Comparison of ENCODE assay signal across 17 mouse cellular contexts in genomic region chr11:51946144-51946543, GRCm38 (mm10). TPM values are rescaled to one million over a fixed set of nuclear protein-coding genes. Genes with fewer than 3 reads are reported as not detected.
DNase-seq lines count a peak whose midpoint lies in the region; ATAC-seq and TF ChIP-seq lines count a peak whose summit lies in the region.
"Had no signal": no experiment of that assay in that cellular context is flagged by ENCODE, and none has a peak within 500 bp of the region (broad histone marks: within the 10 kb centered on the region; RNA-seq: fewer than 3 reads in every experiment).

No protein-coding gene starts in this region.

- no peak overlapping the region for H3K4me2 ChIP-seq in heart, embryonic 14.5 days (ENCODE audit: low read length)
- H3K4me2 ChIP-seq in midbrain, postnatal 0 days (ENCODE audit: low read depth, low read length, poor library complexity, severe bottlenecking), result no peak overlapping the region
- H3K4me2 ChIP-seq in hindbrain, embryonic 13.5 days, result no peak overlapping the region
- H3K4me2 ChIP-seq: embryonic facial prominence, embryonic 13.5 days; hindbrain, embryonic 14.5 days; liver, embryonic 12.5 days had no signal

- no peaks in the 10 kb centered on the region for H3K79me2 ChIP-seq in heart, adult 2 months (replicated peaks; ENCODE audit: control insufficient read depth, insufficient read depth, low read length)

- H3K4me3 ChIP-seq in heart, embryonic 14.5 days (ENCODE audit: control insufficient read depth in 1 of 2, insufficient read depth in 1 of 2, low read depth in 1 of 2, low read length in 2 of 2), result no peak overlapping the region
- no peak overlapping the region for H3K4me3 ChIP-seq in heart, adult 2 months
- no peak overlapping the region for H3K4me3 ChIP-seq in midbrain, postnatal 0 days (ENCODE audit: low read depth, low read length)
- H3K4me3 ChIP-seq in midbrain, embryonic 10.5 days, result no peak overlapping the region
- no peak overlapping the region for H3K4me3 ChIP-seq in hindbrain, embryonic 13.5 days
- H3K4me3 ChIP-seq: embryonic facial prominence, embryonic 13.5 days; forebrain, embryonic 10.5 days; liver, embryonic 12.5 days; megakaryocyte, embryonic 14.5 days had no signal

- no peak for TF ChIP-seq EP300 in heart, adult 2 months (IDR thresholded peaks at IDR 0.05; ENCODE audit: insufficient read depth, low read depth, low read length)

- H3K4me1 ChIP-seq in heart, embryonic 14.5 days (ENCODE audit: control insufficient read depth in 2 of 2, insufficient read depth in 2 of 2, low read length in 2 of 2), result peaks cover 10 to 17% of the 10 kb centered on the region in 2 experiments
- peaks cover 7% of the 10 kb centered on the region for H3K4me1 ChIP-seq in heart, adult 2 months (ENCODE audit: control insufficient read depth, insufficient read depth, low read length)
- peaks cover 11% of the 10 kb centered on the region; the same call in 1 of the 2 replicates for H3K4me1 ChIP-seq in midbrain, postnatal 0 days (ENCODE audit: insufficient read depth, low read length)
- peaks cover 3% of the 10 kb centered on the region for H3K4me1 ChIP-seq in midbrain, embryonic 10.5 days
- H3K4me1 ChIP-seq in hindbrain, embryonic 13.5 days (replicated peaks), result peaks cover 20% of the 10 kb centered on the region

- no peak overlapping the region for H3K9ac ChIP-seq in heart, embryonic 14.5 days (ENCODE audit: low read length)
- no peak overlapping the region for H3K9ac ChIP-seq in heart, adult 2 months (ENCODE audit: low read depth, low read length)
- H3K9ac ChIP-seq in midbrain, postnatal 0 days (replicated peaks; ENCODE audit: low read length, poor library complexity, severe bottlenecking), result no peak overlapping the region
- no peak overlapping the region for H3K9ac ChIP-seq in hindbrain, embryonic 13.5 days
- H3K9ac ChIP-seq: hindbrain, embryonic 14.5 days; liver, embryonic 12.5 days had no signal

- H3K27me3 ChIP-seq in heart, embryonic 14.5 days (ENCODE audit: control insufficient read depth, insufficient read depth, low read length), result no peaks in the 10 kb centered on the region; the same call in 1 of the 2 replicates
- H3K27me3 ChIP-seq in heart, adult 2 months (ENCODE audit: control insufficient read depth, insufficient read depth, low read length), result no peaks in the 10 kb centered on the region
- H3K27me3 ChIP-seq in midbrain, postnatal 0 days (ENCODE audit: insufficient read depth, low read length), result no peaks in the 10 kb centered on the region
- no peaks in the 10 kb centered on the region for H3K27me3 ChIP-seq in midbrain, embryonic 10.5 days (ENCODE audit: low read depth, poor library complexity, severe bottlenecking)
- H3K27me3 ChIP-seq in hindbrain, embryonic 13.5 days, result no peaks in the 10 kb centered on the region; the same call in none of the 2 replicates
- H3K27me3 ChIP-seq: embryonic facial prominence, embryonic 13.5 days had no signal

- TF ChIP-seq POLR2A in heart, adult 2 months (IDR thresholded peaks at IDR 0.05; ENCODE audit: insufficient read depth, low read depth, low read length), result no peak

- no peak for TF ChIP-seq CTCF in heart, adult 2 months (IDR thresholded peaks at IDR 0.05)
- no peak for TF ChIP-seq CTCF in midbrain, postnatal 0 days (IDR thresholded peaks at IDR 0.05)

- WGBS in heart, embryonic 14.5 days, result 72% methylated on average over 6 of the region's 6 CpGs
- WGBS in heart, adult 2 months, result 77% methylated on average over 6 of the region's 6 CpGs
- WGBS in midbrain, postnatal 0 days, result 76% methylated on average over 6 of the region's 6 CpGs
- WGBS in midbrain, embryonic 10.5 days, result 85% methylated on average over 6 of the region's 6 CpGs
- 78% methylated on average over 6 of the region's 6 CpGs for WGBS in hindbrain, embryonic 13.5 days

- DNase-seq in cerebellum, postnatal 25 days, result peak; percentile 23 to 38
- DNase-seq in cerebellum, adult 11-12 months, result no peak
- no peak for DNase-seq in heart, adult 2 months
- DNase-seq in midbrain, postnatal 0 days (ENCODE audit: low spot score), result no peak
- no peak for DNase-seq in midbrain, embryonic 10.5 days (ENCODE audit: low spot score)
- peak; percentile 12 to 61 for DNase-seq in left cerebral cortex, postnatal 14 days (ENCODE audit: low spot score in 2 of 2)
- DNase-seq: adrenal gland, postnatal 10 days; gastrocnemius, postnatal 10 days; kidney, adult 11 months; kidney, postnatal 25 days had no signal

- no peak for ATAC-seq in heart, embryonic 14.5 days (ENCODE audit: insufficient number of reproducible peaks, insufficient read depth, low FRiP score, low read depth)
- ATAC-seq in midbrain, postnatal 0 days (ENCODE audit: low FRiP score), result no peak
- no peak for ATAC-seq in hindbrain, embryonic 13.5 days (ENCODE audit: low FRiP score)
- ATAC-seq: liver, embryonic 12.5 days had no signal

- intact Hi-C loops in heart, adult 2 months (cut with DNase I), result no loop called here
- intact Hi-C loops in left cerebral cortex, postnatal 14 days (cut with DNase I), result no loop called here

- H3K9me3 ChIP-seq in heart, embryonic 14.5 days (ENCODE audit: control insufficient read depth, low read length), result no peaks in the 10 kb centered on the region
- H3K9me3 ChIP-seq in midbrain, postnatal 0 days (ENCODE audit: low read length), result no peaks in the 10 kb centered on the region
- no peaks in the 10 kb centered on the region for H3K9me3 ChIP-seq in midbrain, embryonic 10.5 days (replicated peaks)
- no peaks in the 10 kb centered on the region for H3K9me3 ChIP-seq in hindbrain, embryonic 13.5 days
- H3K9me3 ChIP-seq: embryonic facial prominence, embryonic 13.5 days; forebrain, embryonic 10.5 days; liver, embryonic 12.5 days had no signal

- peak overlapping the region; percentile 73 to 79 for H3K27ac ChIP-seq in heart, embryonic 14.5 days (replicated peaks in 1 of 2; ENCODE audit: control insufficient read depth in 1 of 2, insufficient read depth in 1 of 2, low read depth in 2 of 2, low read length in 2 of 2)
- no peak overlapping the region for H3K27ac ChIP-seq in heart, adult 2 months
- H3K27ac ChIP-seq in midbrain, postnatal 0 days (ENCODE audit: low read depth, low read length), result peak overlapping the region; percentile 0; the same call in 1 of the 2 replicates
- H3K27ac ChIP-seq in midbrain, embryonic 10.5 days (replicated peaks), result no peak overlapping the region
- no peak overlapping the region for H3K27ac ChIP-seq in hindbrain, embryonic 13.5 days
- H3K27ac ChIP-seq: embryonic facial prominence, embryonic 13.5 days; forebrain, embryonic 10.5 days; hindbrain, embryonic 14.5 days; liver, embryonic 12.5 days had no signal

- H3K36me3 ChIP-seq in heart, embryonic 14.5 days (ENCODE audit: control insufficient read depth, insufficient read depth, low read length), result no peaks in the 10 kb centered on the region
- H3K36me3 ChIP-seq in heart, adult 2 months (ENCODE audit: control insufficient read depth, insufficient read depth, low read length), result no peaks in the 10 kb centered on the region
- H3K36me3 ChIP-seq in midbrain, postnatal 0 days (ENCODE audit: insufficient read depth, low read length), result no peaks in the 10 kb centered on the region
- no peaks in the 10 kb centered on the region for H3K36me3 ChIP-seq in midbrain, embryonic 10.5 days
- H3K36me3 ChIP-seq in hindbrain, embryonic 13.5 days, result no peaks in the 10 kb centered on the region
- H3K36me3 ChIP-seq: embryonic facial prominence, embryonic 13.5 days; forebrain, embryonic 10.5 days; liver, embryonic 12.5 days had no signal

RNA-seq across cellular contexts. Expression of gene Cdkn2aipnl, which starts 21.3 kb away (rescaled TPM):
- polyA plus RNA-seq in heart, embryonic 14.5 days (2014; fragmentation: Nextera tagmentation; extraction: Ambion mirVana), result 68.5 and 69.3 TPM in 2 replicates
- 10 to 100 TPM; 10.2 to 10.8 TPM for total RNA-seq in heart, adult 2 months (2021)
- polyA plus RNA-seq in heart, adult 2 months (2012; rRNA removed), result 8.4 and 14.1 TPM in 2 replicates
- 97.7 and 99.1 TPM in 2 replicates for total RNA-seq in midbrain, postnatal 0 days (2014; rRNA removed)
- 124 and 128 TPM in 2 replicates for polyA plus RNA-seq in midbrain, postnatal 0 days (2015; fragmentation: Nextera tagmentation; extraction: Ambion mirVana)
- 141 and 142 TPM in 2 replicates for polyA plus RNA-seq in midbrain, embryonic 10.5 days (2016; fragmentation: Nextera tagmentation; extraction: Ambion mirVana)
- 10 to 100 TPM; 32.8 to 32.9 TPM for total RNA-seq in left cerebral cortex, postnatal 14 days (2021)
- 113 TPM in 2 replicates for polyA plus RNA-seq in hindbrain, embryonic 13.5 days (2015; fragmentation: Nextera tagmentation; extraction: Ambion mirVana)

RNA-seq across cellular contexts. Expression of gene Ube2b, which starts 54.4 kb away (rescaled TPM):
- polyA plus RNA-seq in heart, embryonic 14.5 days (2014; fragmentation: Nextera tagmentation; extraction: Ambion mirVana), result 187 and 193 TPM in 2 replicates
- 100 to 1,000 TPM; 265 to 344 TPM for total RNA-seq in heart, adult 2 months (2021)
- polyA plus RNA-seq in heart, adult 2 months (2012; rRNA removed), result 197 and 295 TPM in 2 replicates
- total RNA-seq in midbrain, postnatal 0 days (2014; rRNA removed), result 160 and 177 TPM in 2 replicates
- 229 and 232 TPM in 2 replicates for polyA plus RNA-seq in midbrain, postnatal 0 days (2015; fragmentation: Nextera tagmentation; extraction: Ambion mirVana)
- polyA plus RNA-seq in midbrain, embryonic 10.5 days (2016; fragmentation: Nextera tagmentation; extraction: Ambion mirVana), result 202 and 209 TPM in 2 replicates
- 100 to 1,000 TPM; 167 to 182 TPM for total RNA-seq in left cerebral cortex, postnatal 14 days (2021)
- polyA plus RNA-seq in hindbrain, embryonic 13.5 days (2015; fragmentation: Nextera tagmentation; extraction: Ambion mirVana), result 256 and 270 TPM in 2 replicates

RNA-seq across cellular contexts. Expression of gene Cdkl3, which starts 57.9 kb away (rescaled TPM):
- polyA plus RNA-seq in heart, embryonic 14.5 days (2014; fragmentation: Nextera tagmentation; extraction: Ambion mirVana), result 9.1 and 10.1 TPM in 2 replicates
- total RNA-seq in heart, adult 2 months (2021), result 1 to 10 TPM; 4.6 to 5.2 TPM
- 3.0 and 4.2 TPM in 2 replicates for polyA plus RNA-seq in heart, adult 2 months (2012; rRNA removed)
- 23.8 and 30.1 TPM in 2 replicates for total RNA-seq in midbrain, postnatal 0 days (2014; rRNA removed)
- 41.8 and 53.2 TPM in 2 replicates for polyA plus RNA-seq in midbrain, postnatal 0 days (2015; fragmentation: Nextera tagmentation; extraction: Ambion mirVana)
- 9.5 and 13.3 TPM in 2 replicates for polyA plus RNA-seq in midbrain, embryonic 10.5 days (2016; fragmentation: Nextera tagmentation; extraction: Ambion mirVana)
- total RNA-seq in left cerebral cortex, postnatal 14 days (2021), result 10 to 100 TPM; 11.9 to 17.0 TPM
- polyA plus RNA-seq in hindbrain, embryonic 13.5 days (2015; fragmentation: Nextera tagmentation; extraction: Ambion mirVana), result 25.1 and 29.1 TPM in 2 replicates

Comparison
In these comparisons a context has a peak if more than half of its experiments do, and no peak if none do; other contexts are left out.
1. DNase-seq: peak in cerebellum, postnatal 25 days (2 of 2) and left cerebral cortex, postnatal 14 days (2 of 2); none in cerebellum, adult 11-12 months (single experiment), heart, adult 2 months (0 of 2), midbrain, postnatal 0 days (single experiment) and midbrain, embryonic 10.5 days (single experiment).
2. H3K27ac ChIP-seq: peak in heart, embryonic 14.5 days (2 of 2) and midbrain, postnatal 0 days (single experiment); none in heart, adult 2 months (single experiment), midbrain, embryonic 10.5 days (single experiment) and hindbrain, embryonic 13.5 days (single experiment).